Mouse (Mus musculus): ENCODE results near the gene Gm20388. TPM values are rescaled to one million over a fixed set of nuclear protein-coding genes. Genes with fewer than 3 reads are reported as not detected.
A peak's percentile ranks its signal among the peaks of the same experiment; 100 is the strongest.
"Not testable (repeated sequence)": the region's sequence is repeated elsewhere in the genome, so short reads cannot be mapped to it uniquely, and the experiment has no call there.

Gm20388 gene
- polyA plus RNA-seq, 1 experiment: 10.6 TPM

- 35% methylated on average over 15 of the region's 15 CpGs for WGBS
- H3K4me3 ChIP-seq (replicated peaks; ENCODE audit: control insufficient read depth, low read depth, low read length): peak overlapping the region; percentile 24
- no peak for TF ChIP-seq CTCF (IDR thresholded peaks at IDR 0.05; ENCODE audit: control insufficient read depth, insufficient read depth, low read length)
These were observed 3894.6 kb downstream of the Gm20388 start for GRCm38 (mm10) chr8:123805209-123805717.

GRCm38 (mm10) chr8:123805718-123806373, 3895.2 kb downstream of the Gm20388 start, which contains the start of gene Rab4a:
Rab4a (plus strand) TSS chr8:123805985.
- Histone ChIP-seq H3K27ac (ENCODE audit: control insufficient read depth, insufficient read depth, low read depth, low read length, poor library complexity) (peak within 1 kb of the TSS; percentile 39; the same call in 1 of the 2 replicates), H3K4me3 (replicated peaks; ENCODE audit: control insufficient read depth, low read depth, low read length) (peak within 1 kb of the TSS; percentile 79), H3K4me1 (ENCODE audit: control insufficient read depth, insufficient read depth, low read length) (no peaks in the 10 kb centered on the region; the same call in 1 of the 2 replicates)
- no peak for TF ChIP-seq POLR2A (IDR thresholded peaks at IDR 0.05; ENCODE audit: borderline replicate concordance, control insufficient read depth, low read depth, low read length)
- no peak for TF ChIP-seq CTCF (IDR thresholded peaks at IDR 0.05; ENCODE audit: control insufficient read depth, insufficient read depth, low read length)
- 2% methylated on average over 47 of the region's 48 CpGs for WGBS

More at GRCm38 (mm10) chr8:123805209-123805717, 3894.6 kb downstream of the Gm20388 start:
- Histone ChIP-seq H3K27ac (ENCODE audit: control insufficient read depth, insufficient read depth, low read depth, low read length, poor library complexity) (no peak overlapping the region), H3K4me1 (ENCODE audit: control insufficient read depth, insufficient read depth, low read length) (no peaks in the 10 kb centered on the region; the same call in 1 of the 2 replicates)

GRCm38 (mm10) chr8:123806374-123806935, 3895.8 kb downstream of the Gm20388 start:
- no peak overlapping the region for H3K27ac ChIP-seq (ENCODE audit: control insufficient read depth, insufficient read depth, low read depth, low read length, poor library complexity)
- WGBS: 8% methylated on average over 12 of the region's 12 CpGs

GRCm38 (mm10) chr8:123807024-123807431, 3896.4 kb downstream of the Gm20388 start:
- WGBS: 2% methylated on average over 14 of the region's 14 CpGs
- TF ChIP-seq CTCF (IDR thresholded peaks at IDR 0.05; ENCODE audit: control insufficient read depth, insufficient read depth, low read length): no peak
- H3K4me1 ChIP-seq (ENCODE audit: control insufficient read depth, insufficient read depth, low read length): peaks cover 1% of the 10 kb centered on the region; the same call in 1 of the 2 replicates
- peak overlapping the region; percentile 1 for H3K4me3 ChIP-seq (replicated peaks; ENCODE audit: control insufficient read depth, low read depth, low read length)
- 0 out of 2 replicates have a peak overlapping the region, but pooled peaks have one; percentile 30 for H3K27ac ChIP-seq (ENCODE audit: control insufficient read depth, insufficient read depth, low read depth, low read length, poor library complexity)

More at GRCm38 (mm10) chr8:123806374-123806935, 3895.8 kb downstream of the Gm20388 start:
- peak overlapping the region; percentile 79 for H3K4me3 ChIP-seq (replicated peaks; ENCODE audit: control insufficient read depth, low read depth, low read length)
- H3K4me1 ChIP-seq (ENCODE audit: control insufficient read depth, insufficient read depth, low read length): peaks cover 1% of the 10 kb centered on the region; the same call in 1 of the 2 replicates
- TF ChIP-seq CTCF (IDR thresholded peaks at IDR 0.05; ENCODE audit: control insufficient read depth, insufficient read depth, low read length) (no peak), POLR2A (IDR thresholded peaks at IDR 0.05; ENCODE audit: borderline replicate concordance, control insufficient read depth, low read depth, low read length) (no peak)

- Histone ChIP-seq H3K27ac (ENCODE audit: control insufficient read depth, insufficient read depth, low read depth, low read length, poor library complexity) (no peak overlapping the region), H3K4me1 (ENCODE audit: control insufficient read depth, insufficient read depth, low read length) (peaks cover 1% of the 10 kb centered on the region; the same call in 1 of the 2 replicates), H3K4me3 (replicated peaks; ENCODE audit: control insufficient read depth, low read depth, low read length) (no peak overlapping the region)
- TF ChIP-seq CTCF (IDR thresholded peaks at IDR 0.05; ENCODE audit: control insufficient read depth, insufficient read depth, low read length) (no peak), POLR2A (IDR thresholded peaks at IDR 0.05; ENCODE audit: borderline replicate concordance, control insufficient read depth, low read depth, low read length) (no peak)
- 55% methylated on average over 6 of the region's 6 CpGs for WGBS
These were observed 3897.4 kb downstream of the Gm20388 start for GRCm38 (mm10) chr8:123807852-123808573.

- WGBS: 81% methylated on average over 7 of the region's 7 CpGs
- Histone ChIP-seq H3K4me3 (replicated peaks; ENCODE audit: control insufficient read depth, low read depth, low read length) (no peak overlapping the region), H3K4me1 (ENCODE audit: control insufficient read depth, insufficient read depth, low read length) (peaks cover 1% of the 10 kb centered on the region; the same call in 1 of the 2 replicates), H3K27ac (ENCODE audit: control insufficient read depth, insufficient read depth, low read depth, low read length, poor library complexity) (no peak overlapping the region)
- no peak for TF ChIP-seq POLR2A (IDR thresholded peaks at IDR 0.05; ENCODE audit: borderline replicate concordance, control insufficient read depth, low read depth, low read length)
These were observed 3898.0 kb downstream of the Gm20388 start for GRCm38 (mm10) chr8:123808671-123809070.

GRCm38 (mm10) chr8:123809342-123809741, 3898.7 kb downstream of the Gm20388 start:
- WGBS: 96% methylated on average over 4 of the region's 4 CpGs
- H3K27ac ChIP-seq (ENCODE audit: control insufficient read depth, insufficient read depth, low read depth, low read length, poor library complexity); H3K4me1 ChIP-seq (ENCODE audit: control insufficient read depth, insufficient read depth, low read length); H3K4me3 ChIP-seq (replicated peaks; ENCODE audit: control insufficient read depth, low read depth, low read length): not testable (repeated sequence)

- 0 out of 2 replicates have a peak, but pooled peaks cover 1% of the 10 kb centered on the region for H3K4me1 ChIP-seq (ENCODE audit: control insufficient read depth, insufficient read depth, low read length)
- no peak overlapping the region for H3K27ac ChIP-seq (ENCODE audit: control insufficient read depth, insufficient read depth, low read depth, low read length, poor library complexity)
- WGBS: 79% methylated on average over 5 of the region's 5 CpGs
- no peak for TF ChIP-seq POLR2A (IDR thresholded peaks at IDR 0.05; ENCODE audit: borderline replicate concordance, control insufficient read depth, low read depth, low read length)
- TF ChIP-seq CTCF (IDR thresholded peaks at IDR 0.05; ENCODE audit: control insufficient read depth, insufficient read depth, low read length): no peak
- no peak overlapping the region for H3K4me3 ChIP-seq (replicated peaks; ENCODE audit: control insufficient read depth, low read depth, low read length)
These were observed 3901.6 kb downstream of the Gm20388 start for GRCm38 (mm10) chr8:123812227-123812626.

All from bone marrow, adult 2 months (tissue).